Mouse (Mus musculus): ENCODE measurements around the gene Cideb. TPM values are rescaled to one million over a fixed set of nuclear protein-coding genes. Genes with fewer than 3 reads are reported as not detected.

The Cideb gene
- polyA plus RNA-seq, 1 experiment from 2014 or later, result 385 TPM

DNA sequence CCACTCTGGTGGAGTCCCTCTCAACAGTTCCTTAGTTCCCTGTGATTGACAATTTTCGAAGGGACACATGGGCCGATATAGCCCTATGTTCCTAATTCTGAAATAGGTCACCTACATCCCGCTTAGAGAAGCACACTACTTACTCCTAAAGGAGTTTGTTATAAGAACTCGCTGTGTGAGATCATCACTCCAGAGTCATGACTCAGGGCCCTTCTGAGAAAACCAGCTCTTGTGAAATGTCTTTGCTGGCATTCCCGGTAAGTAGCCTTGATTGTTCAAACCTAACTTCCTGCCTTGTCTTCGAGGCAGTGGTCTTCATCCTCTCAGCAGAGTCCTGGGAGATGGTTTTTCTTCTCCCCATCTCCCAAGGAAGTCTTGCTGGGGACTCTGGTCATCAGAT lies 10.3 kb upstream of the Cideb start:
- TF ChIP-seq CTCF (IDR thresholded peaks at IDR 0.05; ENCODE audit: low read depth), result no peak
- H3K4me3 ChIP-seq (ENCODE audit: low read depth, low read length), result no peak overlapping the region
- peaks cover 5% of the 10 kb centered on the region; the same call in 1 of the 2 replicates for H3K27me3 ChIP-seq (replicated peaks; ENCODE audit: control insufficient read depth, insufficient read depth, low read length)
- no peaks in the 10 kb centered on the region for H3K36me3 ChIP-seq (ENCODE audit: control insufficient read depth, insufficient read depth)
- no peak overlapping the region for H3K27ac ChIP-seq (ENCODE audit: low read depth, low read length)
- no peak overlapping the region for H3K9ac ChIP-seq (ENCODE audit: low read depth, low read length)
- no peaks in the 10 kb centered on the region for H3K9me3 ChIP-seq (ENCODE audit: control insufficient read depth)
- 83% methylated on average over 6 of the region's 6 CpGs for WGBS
- H3K4me2 ChIP-seq (replicated peaks; ENCODE audit: low read depth), result no peak overlapping the region
- no peak for ATAC-seq
- H3K4me1 ChIP-seq (replicated peaks; ENCODE audit: control insufficient read depth, insufficient read depth, low read length), result 0 out of 2 replicates have a peak, but pooled peaks cover 3% of the 10 kb centered on the region

GRCm38 (mm10) chr14:55767519-55768414 lies 9.5 kb upstream of the Cideb start:
- Histone ChIP-seq H3K27ac (ENCODE audit: low read depth, low read length) (no peak overlapping the region), H3K4me3 (ENCODE audit: low read depth, low read length) (peak overlapping the region; percentile 27), H3K4me1 (replicated peaks; ENCODE audit: control insufficient read depth, insufficient read depth, low read length) (0 out of 2 replicates have a peak, but pooled peaks cover 3% of the 10 kb centered on the region), H3K27me3 (replicated peaks; ENCODE audit: control insufficient read depth, insufficient read depth, low read length) (peaks cover 5% of the 10 kb centered on the region; the same call in 1 of the 2 replicates), H3K4me2 (replicated peaks; ENCODE audit: low read depth) (peak overlapping the region; percentile 65), H3K9ac (ENCODE audit: low read depth, low read length) (no peak overlapping the region; the same call in 1 of the 2 replicates), H3K9me3 (ENCODE audit: control insufficient read depth) (no peaks in the 10 kb centered on the region), H3K36me3 (ENCODE audit: control insufficient read depth, insufficient read depth) (no peaks in the 10 kb centered on the region)
- peak; percentile 81 for TF ChIP-seq CTCF (IDR thresholded peaks at IDR 0.05; ENCODE audit: low read depth)
- peak; percentile 56 for ATAC-seq
- 12% methylated on average over 52 of the region's 52 CpGs for WGBS

DNA sequence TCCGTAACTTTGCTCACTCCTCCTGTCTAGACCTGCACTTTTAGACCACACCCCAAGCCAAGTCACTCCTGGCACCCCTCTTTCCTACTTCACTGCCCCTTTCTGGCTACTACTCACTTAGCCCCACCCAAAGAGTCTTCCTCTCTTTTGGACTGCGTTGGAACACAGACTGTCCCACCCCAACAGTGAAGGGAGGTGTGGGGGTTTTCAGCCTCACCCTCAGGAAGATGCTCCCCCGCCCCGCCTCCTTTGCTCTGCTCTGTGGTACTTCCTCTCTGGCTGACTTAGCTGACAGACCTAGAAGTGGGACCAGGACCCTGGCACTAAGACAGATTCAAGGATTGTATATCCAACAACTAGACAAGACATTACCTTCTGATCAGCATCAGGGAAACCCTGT lies 7.4 kb upstream of the Cideb start, which contains the start of gene Ltb4r1:
Gene Ltb4r1 (plus strand): TSS at position 267 of the 400 bp plus-strand sequence.
- H3K4me2 ChIP-seq (replicated peaks; ENCODE audit: low read depth), result no peak within 1 kb of the TSS
- H3K9me3 ChIP-seq (ENCODE audit: control insufficient read depth), result no peaks in the 10 kb centered on the region
- no peaks in the 10 kb centered on the region for H3K36me3 ChIP-seq (ENCODE audit: control insufficient read depth, insufficient read depth)
- TF ChIP-seq CTCF (IDR thresholded peaks at IDR 0.05; ENCODE audit: low read depth), result no peak
- H3K27ac ChIP-seq (ENCODE audit: low read depth, low read length), result no peak within 1 kb of the TSS
- H3K4me1 ChIP-seq (replicated peaks; ENCODE audit: control insufficient read depth, insufficient read depth, low read length), result peaks cover 6% of the 10 kb centered on the region; the same call in 1 of the 2 replicates
- peaks cover 9% of the 10 kb centered on the region; the same call in 1 of the 2 replicates for H3K27me3 ChIP-seq (replicated peaks; ENCODE audit: control insufficient read depth, insufficient read depth, low read length)
- no peak for ATAC-seq
- H3K4me3 ChIP-seq (ENCODE audit: low read depth, low read length), result no peak within 1 kb of the TSS
- 72% methylated on average over 4 of the region's 4 CpGs for WGBS
- H3K9ac ChIP-seq (ENCODE audit: low read depth, low read length), result no peak within 1 kb of the TSS

DNA sequence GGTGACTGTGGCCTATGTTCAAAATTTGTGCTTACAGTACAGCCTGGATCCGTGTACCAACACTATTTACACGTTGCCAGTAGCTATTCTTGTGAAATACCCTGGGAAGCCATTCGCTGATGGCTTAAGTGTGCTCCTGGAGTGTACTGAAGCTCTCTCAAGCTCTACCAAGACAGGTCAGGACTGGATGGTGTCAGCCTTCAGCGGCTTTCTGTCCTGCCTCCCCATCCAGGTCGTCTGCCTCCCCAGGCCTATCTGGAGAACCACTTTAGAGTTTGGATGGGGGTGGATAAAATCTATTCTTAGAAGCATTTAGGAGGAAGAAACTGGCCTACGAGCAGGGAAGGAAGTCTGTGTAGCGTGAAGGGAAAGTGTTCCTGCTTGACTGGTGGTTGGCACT lies 4.9 kb upstream of the Cideb start:
- WGBS, result 59% methylated on average over 7 of the region's 7 CpGs
- Histone ChIP-seq H3K27ac (ENCODE audit: low read depth, low read length) (no peak overlapping the region), H3K4me3 (ENCODE audit: low read depth, low read length) (no peak overlapping the region), H3K36me3 (ENCODE audit: control insufficient read depth, insufficient read depth) (no peaks in the 10 kb centered on the region), H3K4me2 (replicated peaks; ENCODE audit: low read depth) (no peak overlapping the region), H3K9me3 (ENCODE audit: control insufficient read depth) (no peaks in the 10 kb centered on the region), H3K27me3 (replicated peaks; ENCODE audit: control insufficient read depth, insufficient read depth, low read length) (peaks cover 9% of the 10 kb centered on the region; the same call in 1 of the 2 replicates), H3K4me1 (replicated peaks; ENCODE audit: control insufficient read depth, insufficient read depth, low read length) (peaks cover 5% of the 10 kb centered on the region; the same call in 1 of the 2 replicates), H3K9ac (ENCODE audit: low read depth, low read length) (no peak overlapping the region)
- ATAC-seq, result no peak
- TF ChIP-seq CTCF (IDR thresholded peaks at IDR 0.05; ENCODE audit: low read depth), result no peak

GRCm38 (mm10) chr14:55762001-55762821 lies 4.0 kb upstream of the Cideb start:
- no peaks in the 10 kb centered on the region for H3K9me3 ChIP-seq (ENCODE audit: control insufficient read depth)
- peak overlapping the region; percentile 46 for H3K4me3 ChIP-seq (ENCODE audit: low read depth, low read length)
- WGBS, result 1% methylated on average over 69 of the region's 77 CpGs
- peak overlapping the region; percentile 89 for H3K4me2 ChIP-seq (replicated peaks; ENCODE audit: low read depth)
- H3K27ac ChIP-seq (ENCODE audit: low read depth, low read length), result no peak overlapping the region
- peaks cover 3% of the 10 kb centered on the region; the same call in 1 of the 2 replicates for H3K4me1 ChIP-seq (replicated peaks; ENCODE audit: control insufficient read depth, insufficient read depth, low read length)
- H3K9ac ChIP-seq (ENCODE audit: low read depth, low read length), result peak overlapping the region; percentile 50
- peak; percentile 52 for TF ChIP-seq CTCF (IDR thresholded peaks at IDR 0.05; ENCODE audit: low read depth)
- peaks cover 9% of the 10 kb centered on the region; the same call in 1 of the 2 replicates for H3K27me3 ChIP-seq (replicated peaks; ENCODE audit: control insufficient read depth, insufficient read depth, low read length)
- H3K36me3 ChIP-seq (ENCODE audit: control insufficient read depth, insufficient read depth), result no peaks in the 10 kb centered on the region
- ATAC-seq, result no peak
